Mouse (Mus musculus): Measurements from ENCODE around the gene Eepd1. TPM values are rescaled to one million over a fixed set of nuclear protein-coding genes. Genes with fewer than 3 reads are reported as not detected.

The Eepd1 gene
- polyA plus RNA-seq, 1 experiment: 22.8 TPM

- DNase-seq (ENCODE audit: extremely low spot score in 1 of 2, low spot score in 1 of 2): no peak
Observed at GRCm38 (mm10) chr9:25488581-25488980, 7.2 kb downstream of the Eepd1 start.

DNA sequence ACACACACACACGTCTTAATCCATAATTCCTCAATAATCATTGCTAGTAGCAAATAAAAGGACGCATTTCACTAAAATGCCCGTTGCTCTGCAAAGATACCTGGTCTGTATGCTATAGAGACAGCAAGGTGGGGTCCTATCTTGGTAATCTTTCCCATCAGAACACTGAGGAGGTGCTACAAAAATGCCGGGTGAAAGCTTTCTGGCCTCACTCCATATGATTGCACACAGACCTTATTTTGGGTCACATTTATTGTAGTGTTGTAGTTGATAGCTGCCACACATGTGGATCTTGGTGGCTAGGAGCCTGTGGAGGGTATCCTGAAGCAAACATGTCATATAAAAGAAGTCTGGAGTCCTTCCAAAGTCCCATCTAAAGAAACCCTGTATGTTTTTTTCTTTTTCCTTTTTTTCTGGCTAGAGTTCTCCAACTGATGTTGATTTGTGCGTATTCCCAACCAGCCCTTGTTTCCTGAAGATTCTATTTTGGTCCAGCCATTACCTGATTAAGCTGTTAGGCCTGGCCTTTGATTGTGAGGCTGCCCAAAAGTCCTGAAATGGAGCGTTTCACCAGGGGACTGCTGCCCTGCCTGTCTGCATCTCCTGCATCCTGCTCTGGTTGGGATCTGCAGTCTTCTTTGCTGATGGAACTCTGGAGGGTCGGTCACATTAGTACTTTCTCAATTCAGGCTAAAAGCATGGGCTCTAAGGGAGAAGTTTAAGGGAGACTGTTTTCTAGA, 8.0 kb downstream of the Eepd1 start:
- DNase-seq (ENCODE audit: extremely low spot score in 1 of 2, low spot score in 1 of 2): no peak

DNA sequence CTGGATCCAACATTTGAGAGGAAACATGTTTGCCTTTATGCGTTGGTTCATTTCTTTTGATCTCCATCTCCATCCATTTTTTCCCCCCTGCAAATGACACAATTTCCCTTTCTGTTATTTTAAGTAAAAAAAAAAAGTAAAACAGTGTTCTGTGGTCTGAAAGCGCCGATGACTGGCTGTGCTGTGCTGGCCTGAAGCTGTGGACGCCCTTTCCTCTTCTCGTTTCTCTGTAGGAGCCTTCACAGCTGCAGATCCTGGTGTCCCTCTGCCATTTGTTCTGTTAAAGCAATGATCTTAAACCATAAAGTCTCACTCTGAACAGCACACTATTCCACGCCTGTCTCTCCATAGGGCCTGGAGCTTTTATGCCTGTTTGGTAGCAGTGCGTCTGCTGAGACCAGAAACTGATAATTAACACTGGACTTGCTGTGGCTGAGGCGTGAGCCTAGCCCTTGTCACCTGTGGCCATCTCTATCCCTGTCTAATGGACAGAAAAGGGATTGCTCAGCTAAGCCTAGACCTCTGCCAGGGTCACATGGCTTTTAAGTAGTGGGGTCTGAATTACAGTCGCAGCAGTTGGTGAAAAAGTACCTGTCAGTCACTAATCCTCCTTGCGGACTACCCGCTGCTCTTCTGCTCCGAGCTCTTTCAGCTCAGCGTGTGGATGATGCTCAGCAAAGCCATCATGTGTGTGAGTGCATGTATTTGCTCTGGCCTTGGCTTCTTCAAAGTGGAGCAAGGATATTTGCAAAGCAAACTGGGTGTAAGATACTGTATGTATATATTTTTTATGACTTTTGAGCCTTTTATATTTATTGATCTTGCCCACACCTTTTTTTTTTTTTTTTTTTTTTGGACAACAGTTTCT, 9.2 kb downstream of the Eepd1 start:
- DNase-seq (ENCODE audit: extremely low spot score in 1 of 2, low spot score in 1 of 2): no peak

GRCm38 (mm10) chr9:25493918-25494317, 12.6 kb downstream of the Eepd1 start:
- DNase-seq (ENCODE audit: extremely low spot score in 1 of 2, low spot score in 1 of 2): no peak

DNA sequence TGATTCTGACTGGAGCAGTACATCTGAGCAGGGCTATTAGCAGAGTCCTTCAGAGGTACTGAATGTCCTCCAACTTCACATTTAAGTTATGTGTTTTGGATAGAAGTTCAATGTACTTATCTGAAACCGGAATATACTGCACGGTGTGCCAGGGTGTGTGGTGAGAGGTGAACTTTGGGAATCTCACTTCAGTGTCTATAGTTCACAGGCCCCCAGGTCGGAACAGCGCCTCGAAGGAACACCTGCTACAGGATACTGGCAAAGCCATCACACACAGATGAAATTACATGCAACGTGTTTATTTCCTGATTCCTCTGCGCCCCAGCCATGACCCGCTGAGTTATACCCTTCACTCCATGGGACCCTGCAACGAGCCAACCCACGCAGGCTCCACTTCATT, 14.3 kb downstream of the Eepd1 start:
- DNase-seq (ENCODE audit: extremely low spot score in 1 of 2, low spot score in 1 of 2): no peak

- no peak for DNase-seq (ENCODE audit: extremely low spot score in 1 of 2, low spot score in 1 of 2)
Observed at GRCm38 (mm10) chr9:25496196-25496595, 14.8 kb downstream of the Eepd1 start.

- no peak for DNase-seq (ENCODE audit: extremely low spot score in 1 of 2, low spot score in 1 of 2)
Observed at GRCm38 (mm10) chr9:25496703-25497102, 15.4 kb downstream of the Eepd1 start.

DNA sequence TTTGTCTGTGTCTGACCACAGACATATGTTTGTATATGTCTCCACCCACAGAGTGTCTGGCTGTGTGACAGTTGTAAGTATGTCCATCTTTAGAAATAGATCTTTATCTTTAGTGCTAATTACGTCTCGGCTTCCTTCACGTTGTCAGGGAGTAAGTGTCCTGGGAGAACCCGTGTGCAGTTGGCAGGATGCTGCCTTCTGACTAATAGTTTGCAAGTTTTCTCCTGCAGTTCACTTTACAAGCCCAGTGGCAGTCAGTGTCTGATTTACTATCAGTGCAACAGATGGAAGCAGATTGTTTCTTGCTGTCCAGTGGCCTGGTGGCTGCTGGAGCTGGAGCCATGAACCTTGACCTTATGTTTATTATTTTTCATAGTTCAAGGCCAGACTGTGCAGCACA, 17.4 kb downstream of the Eepd1 start:
- DNase-seq (ENCODE audit: extremely low spot score in 1 of 2, low spot score in 1 of 2): no peak

DNA sequence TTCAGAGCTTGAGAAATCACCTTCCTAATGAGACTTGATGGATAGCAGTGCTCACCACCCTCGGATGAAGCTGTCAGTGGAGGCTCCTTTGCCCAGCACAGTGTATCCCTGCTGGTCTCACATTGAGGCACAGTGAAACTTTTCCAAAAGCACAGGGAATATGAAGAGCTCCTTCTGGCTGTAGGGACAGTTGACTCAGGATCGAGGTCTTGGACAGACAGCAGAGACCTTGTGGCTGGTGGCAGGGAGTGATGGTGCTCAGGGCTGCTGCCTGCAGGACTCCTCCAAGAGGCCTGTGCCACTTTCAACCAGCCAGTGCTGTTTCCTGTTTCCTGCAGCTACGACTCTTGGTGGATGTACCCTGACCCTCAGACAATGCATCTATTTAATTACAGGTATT, 18.0 kb downstream of the Eepd1 start:
- no peak for DNase-seq (ENCODE audit: extremely low spot score in 1 of 2, low spot score in 1 of 2)

GRCm38 (mm10) chr9:25500031-25500430, 18.7 kb downstream of the Eepd1 start:
- no peak for DNase-seq (ENCODE audit: extremely low spot score in 1 of 2, low spot score in 1 of 2)

DNA sequence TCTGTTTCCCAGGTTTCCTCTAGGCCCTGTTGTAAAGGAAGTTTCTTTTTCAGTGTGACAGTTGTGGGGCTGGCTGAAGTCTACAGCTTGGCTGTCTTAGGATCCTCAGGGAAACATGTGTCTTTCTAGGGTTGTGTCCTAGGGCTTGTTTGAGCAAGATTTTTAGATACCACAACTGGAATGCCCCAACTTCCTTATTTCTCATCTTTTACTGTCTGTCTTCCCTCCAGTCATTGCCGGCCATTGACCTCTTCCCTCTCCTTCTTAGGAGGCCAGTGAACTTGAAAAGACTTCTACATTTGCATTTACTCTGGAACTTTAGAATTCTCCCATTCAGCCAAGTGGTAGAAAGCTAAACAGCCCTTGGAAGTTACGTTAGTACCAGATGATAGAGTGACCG, 27.5 kb downstream of the Eepd1 start:
- DNase-seq (ENCODE audit: extremely low spot score in 1 of 2, low spot score in 1 of 2): no peak

- peak; percentile 50 to 72 for DNase-seq (ENCODE audit: extremely low spot score in 1 of 2, low spot score in 1 of 2)
Observed at GRCm38 (mm10) chr9:25510572-25510971, 29.2 kb downstream of the Eepd1 start.

DNA sequence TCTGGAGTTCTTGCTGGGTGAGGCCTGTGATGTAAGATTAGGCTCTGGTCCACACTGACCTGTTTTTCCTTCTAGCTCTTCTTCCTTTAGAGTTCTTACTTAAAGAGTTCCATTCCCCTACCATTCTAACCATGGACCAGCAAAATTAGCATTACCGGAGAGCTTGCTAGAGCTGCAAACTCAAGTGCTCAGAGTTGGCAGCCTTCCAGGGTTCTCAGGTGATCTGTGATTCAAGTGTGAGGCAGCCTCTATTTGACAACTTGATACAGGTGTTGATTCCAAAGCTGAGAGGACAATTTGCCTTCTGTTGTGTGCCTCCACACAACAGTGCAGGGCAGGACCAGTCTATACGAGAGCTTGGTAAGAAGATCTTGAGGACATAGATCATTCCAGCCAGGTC, 31.7 kb downstream of the Eepd1 start:
- peak in 1 of 2 experiments; percentile 45 for DNase-seq (ENCODE audit: extremely low spot score in 1 of 2, low spot score in 1 of 2)

- DNase-seq (ENCODE audit: extremely low spot score in 1 of 2, low spot score in 1 of 2): no peak
Observed at GRCm38 (mm10) chr9:25513556-25513955, 32.2 kb downstream of the Eepd1 start.

GRCm38 (mm10) chr9:25516640-25517039, 35.3 kb downstream of the Eepd1 start:
- DNase-seq (ENCODE audit: extremely low spot score in 1 of 2, low spot score in 1 of 2): no peak

DNA sequence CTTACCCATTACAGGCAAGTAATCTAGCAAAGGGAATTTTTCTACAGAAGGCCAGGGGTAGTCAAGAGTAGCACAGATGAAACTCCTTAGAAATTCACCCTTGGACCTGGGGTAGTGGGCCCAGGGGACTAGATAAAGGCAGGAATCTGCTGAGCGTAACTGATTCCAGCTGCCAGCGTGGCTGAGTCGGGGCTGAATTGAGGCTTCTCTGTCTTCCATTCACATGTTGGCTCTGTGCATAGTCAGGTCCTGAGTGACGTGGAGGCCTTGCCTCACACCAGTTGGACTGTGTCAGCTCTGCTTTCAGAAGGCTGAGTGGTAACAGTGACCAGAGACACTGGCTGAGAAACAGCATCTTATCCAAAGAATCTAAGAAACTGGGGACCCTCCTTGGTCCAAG, 36.6 kb downstream of the Eepd1 start:
- no peak for DNase-seq (ENCODE audit: extremely low spot score in 1 of 2, low spot score in 1 of 2)

DNA sequence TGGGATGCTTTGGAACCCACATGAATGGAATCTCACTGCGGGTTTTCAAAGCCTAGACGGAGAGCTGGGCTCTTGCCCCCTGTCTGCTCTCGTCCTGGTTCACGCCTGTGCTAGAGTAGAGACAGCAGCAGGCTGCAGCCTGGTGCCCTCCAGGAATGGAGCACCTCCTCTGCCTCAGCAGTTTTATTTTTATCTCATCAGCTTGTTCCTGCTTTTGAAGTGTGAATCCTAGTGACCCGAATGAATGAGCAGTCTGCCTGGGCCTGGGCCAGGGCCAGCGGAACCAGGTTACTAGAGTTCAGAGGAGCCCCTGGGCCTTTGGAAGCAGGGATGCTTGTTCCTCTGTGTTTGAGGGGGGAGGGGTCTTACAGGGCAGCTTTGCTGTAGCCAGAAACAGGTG, 37.8 kb downstream of the Eepd1 start:
- no peak for DNase-seq (ENCODE audit: extremely low spot score in 1 of 2, low spot score in 1 of 2)

DNA sequence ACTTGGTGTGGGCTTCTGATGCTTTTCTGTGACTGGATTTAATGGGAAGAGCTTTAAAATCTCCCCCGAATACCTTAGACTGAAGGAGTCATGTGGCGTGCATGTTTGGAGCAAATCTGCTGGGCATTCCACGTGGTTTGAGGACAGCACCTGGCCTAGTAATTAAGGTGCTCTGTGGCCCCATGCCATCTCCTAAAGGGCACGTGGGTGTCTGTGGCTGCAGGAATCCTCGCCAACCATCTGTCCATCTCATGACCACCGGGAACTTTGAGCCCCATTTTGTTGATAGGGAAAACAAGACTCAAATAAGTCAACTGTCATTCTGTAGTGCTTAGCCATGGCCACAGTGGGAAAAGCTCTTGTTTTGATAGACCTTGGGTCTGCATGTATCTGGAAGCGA, 39.5 kb downstream of the Eepd1 start:
- DNase-seq (ENCODE audit: extremely low spot score in 1 of 2, low spot score in 1 of 2): no peak

- DNase-seq (ENCODE audit: extremely low spot score in 1 of 2, low spot score in 1 of 2): no peak
Observed at GRCm38 (mm10) chr9:25521825-25522224, 40.5 kb downstream of the Eepd1 start.

GRCm38 (mm10) chr9:25526516-25526915, 45.2 kb downstream of the Eepd1 start:
- DNase-seq (ENCODE audit: extremely low spot score in 1 of 2, low spot score in 1 of 2): no peak

DNA sequence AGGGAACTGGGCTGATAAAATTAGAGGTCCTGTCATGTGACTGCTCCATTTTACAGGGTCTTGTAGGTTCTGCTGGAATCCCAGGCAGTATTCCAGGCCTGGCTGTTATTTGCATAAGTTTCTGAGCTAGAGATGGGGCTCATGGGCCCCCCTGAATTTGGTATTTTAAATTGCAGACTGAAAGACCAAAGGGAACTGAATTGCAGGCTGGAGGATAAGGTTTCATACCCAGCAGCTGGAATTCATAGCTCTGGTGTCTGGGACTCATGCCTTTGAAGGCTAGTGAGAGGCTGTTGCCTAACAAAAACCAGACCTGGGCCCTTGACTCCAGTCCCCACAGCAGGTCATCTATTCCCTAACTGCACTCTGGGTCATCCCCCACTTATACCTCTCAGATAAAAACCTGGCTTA, 45.6 kb downstream of the Eepd1 start:
- DNase-seq (ENCODE audit: extremely low spot score in 1 of 2, low spot score in 1 of 2): no peak

Data from frontal cortex, adult 2 months (tissue).